Mouse (Mus musculus) heart, postnatal 0 days (tissue): ENCODE data around the gene Gm47996.
"Not testable (repeated sequence)": the region's sequence is repeated elsewhere in the genome, so short reads cannot be mapped to it uniquely, and the experiment has no call there.

ENCODE experiments used
- CTCF ChIP-seq: IDR thresholded peaks from 2 replicates; pipeline ENCODE4 v1.5.1; 2016; ENCODE audit warnings: antibody characterized with exemption, control low read depth, low read depth
- EP300 ChIP-seq: IDR thresholded peaks from 2 replicates; pipeline ENCODE4 v1.6.1; 2016; ENCODE audit warnings: antibody characterized with exemption, low read depth

DNA sequence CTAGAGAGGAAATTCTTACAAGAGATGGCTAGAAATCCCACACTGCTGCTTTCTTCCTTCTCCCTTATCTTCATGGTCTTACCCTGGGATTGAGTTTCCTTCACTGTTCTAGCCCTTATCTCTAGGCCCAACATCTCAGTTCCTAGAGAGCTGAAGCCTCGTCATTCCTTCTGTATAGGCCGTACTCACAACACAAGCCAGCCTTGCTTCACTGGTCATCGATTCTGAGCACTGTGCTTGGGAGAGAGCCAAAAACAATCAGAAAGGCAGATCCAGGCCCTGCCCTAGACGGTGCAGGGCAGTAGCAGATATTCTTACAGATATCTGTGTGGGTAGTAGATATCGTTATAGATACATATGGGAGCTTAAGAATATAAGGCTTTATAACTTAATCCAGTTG is 7.2 kb upstream of the Gm47996 start:
- TF ChIP-seq EP300, CTCF: not testable (repeated sequence)
